Mouse (Mus musculus): Measurements from ENCODE around the gene Cc2d1a. TPM values are rescaled to one million over a fixed set of nuclear protein-coding genes. Genes with fewer than 3 reads are reported as not detected.

Cc2d1a gene
- polyA plus RNA-seq, 1 experiment from 2014 or later, result 16.3 TPM

DNA sequence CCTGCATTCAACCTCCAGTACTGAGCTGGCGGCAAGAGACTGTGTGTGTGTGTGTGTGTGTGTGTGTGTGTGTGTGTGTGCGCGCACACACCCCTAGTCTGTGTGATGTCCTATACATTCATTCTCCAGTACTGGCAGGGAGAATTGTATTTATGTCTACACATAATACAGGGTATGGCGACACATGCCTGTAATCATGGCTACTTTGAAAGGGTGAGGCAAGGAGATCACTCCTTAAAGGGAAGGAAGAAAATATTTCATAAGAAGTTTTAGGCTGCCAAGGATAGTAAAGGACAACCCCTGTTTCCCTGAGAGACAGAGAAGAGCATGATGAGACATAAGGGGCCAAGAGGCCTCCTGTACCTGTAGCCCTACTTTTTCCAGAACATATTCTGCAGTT, 9.9 kb upstream of the Cc2d1a start:
- DNase-seq (ENCODE audit: low spot score), result no peak
- Histone ChIP-seq H3K9me3 (ENCODE audit: low read length) (no peaks in the 10 kb centered on the region), H3K27me3 (replicated peaks; ENCODE audit: insufficient read depth, low read length) (no peaks in the 10 kb centered on the region), H3K4me2 (replicated peaks; ENCODE audit: low read depth, low read length) (no peak overlapping the region), H3K27ac (ENCODE audit: low read length) (no peak overlapping the region), H3K4me3 (ENCODE audit: low read depth, low read length) (no peak overlapping the region), H3K4me1 (ENCODE audit: insufficient read depth, low read depth, low read length) (no peaks in the 10 kb centered on the region), H3K9ac (replicated peaks; ENCODE audit: low read depth) (no peak overlapping the region), H3K36me3 (ENCODE audit: insufficient read depth, low read length) (no peaks in the 10 kb centered on the region)
- no peak for ATAC-seq
- 90% methylated on average over 4 of the region's 4 CpGs for WGBS
- TF ChIP-seq CTCF (IDR thresholded peaks at IDR 0.05), result no peak

DNA sequence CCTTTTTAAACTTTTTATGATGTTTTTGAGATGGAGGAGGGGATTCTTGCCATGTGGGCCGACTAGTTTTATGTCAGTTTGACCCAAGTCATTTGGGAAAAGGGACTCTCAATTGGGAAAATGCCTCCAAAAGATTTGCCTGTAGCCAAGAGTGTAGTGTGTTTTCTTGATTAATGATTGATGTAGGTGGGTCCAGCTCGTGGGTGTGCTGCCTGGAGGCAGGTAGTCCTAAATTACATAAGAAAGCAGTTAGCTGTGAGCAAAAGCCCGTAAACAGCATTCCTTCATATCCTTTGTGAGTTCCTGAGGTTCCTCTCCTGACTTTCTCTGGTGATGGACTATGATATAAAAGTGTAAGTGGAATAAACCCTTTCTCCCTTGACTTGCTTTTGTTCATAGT, 1.4 kb upstream of the Cc2d1a start:
- Histone ChIP-seq H3K4me2 (replicated peaks; ENCODE audit: low read depth, low read length) (no peak overlapping the region), H3K4me1 (ENCODE audit: insufficient read depth, low read depth, low read length) (peaks cover 6% of the 10 kb centered on the region; the same call in 1 of the 2 replicates), H3K4me3 (ENCODE audit: low read depth, low read length) (no peak overlapping the region), H3K36me3 (ENCODE audit: insufficient read depth, low read length) (no peaks in the 10 kb centered on the region), H3K9me3 (ENCODE audit: low read length) (no peaks in the 10 kb centered on the region), H3K9ac (replicated peaks; ENCODE audit: low read depth) (no peak overlapping the region), H3K27me3 (replicated peaks; ENCODE audit: insufficient read depth, low read length) (no peaks in the 10 kb centered on the region), H3K27ac (ENCODE audit: low read length) (no peak overlapping the region)
- 63% methylated on average over 3 of the region's 3 CpGs for WGBS
- no peak for ATAC-seq
- DNase-seq (ENCODE audit: low spot score), result no peak
- no peak for TF ChIP-seq EP300 (IDR thresholded peaks at IDR 0.05)
- TF ChIP-seq CTCF (IDR thresholded peaks at IDR 0.05), result no peak

DNA sequence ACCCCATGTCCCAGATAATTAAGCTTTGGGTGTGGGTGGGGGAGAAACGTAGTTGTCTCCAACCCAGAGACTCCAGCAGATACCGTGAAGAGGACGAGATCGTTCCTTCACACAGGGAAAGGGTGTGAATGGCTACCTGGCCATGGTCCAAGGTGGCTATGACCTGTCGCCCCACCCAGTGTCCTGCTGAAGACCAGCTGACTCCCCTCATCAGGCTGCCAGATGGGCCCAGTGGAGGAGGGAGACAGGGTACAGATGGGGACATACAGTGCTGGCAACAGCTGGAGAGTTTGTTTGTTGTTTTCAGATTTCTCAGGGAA, 755 bp upstream of the Cc2d1a start:
- ATAC-seq (peak; percentile 33; the same call in 1 of the 2 replicates), DNase-seq (ENCODE audit: low spot score) (peak; percentile 62)
- H3K27ac ChIP-seq (ENCODE audit: low read length), result peak overlapping the region; percentile 40; the same call in 1 of the 2 replicates
- WGBS, result 53% methylated on average over 5 of the region's 5 CpGs
- no peaks in the 10 kb centered on the region for H3K9me3 ChIP-seq (ENCODE audit: low read length)
- peak overlapping the region; percentile 96; the same call in 1 of the 2 replicates for H3K4me2 ChIP-seq (replicated peaks; ENCODE audit: low read depth, low read length)
- H3K4me1 ChIP-seq (ENCODE audit: insufficient read depth, low read depth, low read length), result peaks cover 6% of the 10 kb centered on the region; the same call in 1 of the 2 replicates
- H3K27me3 ChIP-seq (replicated peaks; ENCODE audit: insufficient read depth, low read length), result no peaks in the 10 kb centered on the region
- 0 out of 2 replicates have a peak overlapping the region, but pooled peaks have one; percentile 60 for H3K9ac ChIP-seq (replicated peaks; ENCODE audit: low read depth)
- TF ChIP-seq CTCF (IDR thresholded peaks at IDR 0.05) (no peak), EP300 (IDR thresholded peaks at IDR 0.05) (no peak)
- H3K36me3 ChIP-seq (ENCODE audit: insufficient read depth, low read length), result peaks cover 5% of the 10 kb centered on the region; the same call in 1 of the 2 replicates
- H3K4me3 ChIP-seq (ENCODE audit: low read depth, low read length), result 0 out of 2 replicates have a peak overlapping the region, but pooled peaks have one; percentile 60

DNA sequence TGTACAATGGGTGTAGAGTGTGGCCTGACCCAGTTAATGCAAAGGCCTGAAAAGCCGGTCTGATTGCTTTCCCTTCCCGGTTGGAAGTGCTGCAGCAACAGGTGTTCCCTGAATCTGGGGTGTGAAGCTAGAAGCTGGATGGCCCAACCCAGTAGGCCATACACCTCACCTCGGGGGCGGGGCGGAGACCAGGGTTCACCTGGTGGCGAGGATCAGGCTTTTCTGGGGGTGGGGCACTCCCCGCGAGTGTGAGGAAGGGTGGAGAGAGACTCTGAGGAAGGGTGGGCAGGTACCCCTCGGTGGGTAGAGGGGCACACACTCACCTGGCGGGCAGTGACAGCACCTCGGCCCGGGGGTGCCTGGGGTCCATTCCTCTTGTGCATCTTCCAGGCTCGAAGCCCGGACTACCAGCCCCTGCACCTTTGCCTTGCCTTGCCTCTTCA, 391 bp downstream of the Cc2d1a start:
- Histone ChIP-seq H3K36me3 (ENCODE audit: insufficient read depth, low read length) (peaks cover 16% of the 10 kb centered on the region; the same call in 1 of the 2 replicates), H3K9me3 (ENCODE audit: low read length) (no peaks in the 10 kb centered on the region), H3K4me2 (replicated peaks; ENCODE audit: low read depth, low read length) (peak overlapping the region; percentile 96), H3K27ac (ENCODE audit: low read length) (peak overlapping the region; percentile 69), H3K9ac (replicated peaks; ENCODE audit: low read depth) (peak overlapping the region; percentile 60), H3K4me3 (ENCODE audit: low read depth, low read length) (peak overlapping the region; percentile 60), H3K27me3 (replicated peaks; ENCODE audit: insufficient read depth, low read length) (no peaks in the 10 kb centered on the region), H3K4me1 (ENCODE audit: insufficient read depth, low read depth, low read length) (peaks cover 6% of the 10 kb centered on the region; the same call in 1 of the 2 replicates)
- DNase-seq (ENCODE audit: low spot score) (peak; percentile 73), ATAC-seq (peak; percentile 71)
- TF ChIP-seq CTCF (IDR thresholded peaks at IDR 0.05), result no peak
- TF ChIP-seq EP300 (IDR thresholded peaks at IDR 0.05), result no peak
- WGBS, result 5% methylated on average over 13 of the region's 14 CpGs

GRCm38 (mm10) chr8:84144636-84145245, 3.0 kb downstream of the Cc2d1a start:
- ATAC-seq, result no peak
- Histone ChIP-seq H3K27ac (ENCODE audit: low read length) (no peak overlapping the region), H3K36me3 (ENCODE audit: insufficient read depth, low read length) (peaks cover 30% of the 10 kb centered on the region; the same call in 1 of the 2 replicates), H3K4me3 (ENCODE audit: low read depth, low read length) (no peak overlapping the region), H3K27me3 (replicated peaks; ENCODE audit: insufficient read depth, low read length) (no peaks in the 10 kb centered on the region), H3K4me2 (replicated peaks; ENCODE audit: low read depth, low read length) (no peak overlapping the region), H3K9ac (replicated peaks; ENCODE audit: low read depth) (no peak overlapping the region), H3K9me3 (ENCODE audit: low read length) (no peaks in the 10 kb centered on the region), H3K4me1 (ENCODE audit: insufficient read depth, low read depth, low read length) (peaks cover 6% of the 10 kb centered on the region; the same call in 1 of the 2 replicates)
- no peak for DNase-seq (ENCODE audit: low spot score)
- TF ChIP-seq EP300 (IDR thresholded peaks at IDR 0.05) (no peak), CTCF (IDR thresholded peaks at IDR 0.05) (no peak)
- WGBS, result 87% methylated on average over 8 of the region's 8 CpGs

- 89% methylated on average over 4 of the region's 4 CpGs for WGBS
- H3K9ac ChIP-seq (replicated peaks; ENCODE audit: low read depth), result no peak overlapping the region
- no peaks in the 10 kb centered on the region for H3K9me3 ChIP-seq (ENCODE audit: low read length)
- TF ChIP-seq CTCF (IDR thresholded peaks at IDR 0.05), result no peak
- TF ChIP-seq EP300 (IDR thresholded peaks at IDR 0.05), result no peak
- no peaks in the 10 kb centered on the region for H3K4me1 ChIP-seq (ENCODE audit: insufficient read depth, low read depth, low read length)
- H3K4me2 ChIP-seq (replicated peaks; ENCODE audit: low read depth, low read length), result no peak overlapping the region
- no peak overlapping the region for H3K4me3 ChIP-seq (ENCODE audit: low read depth, low read length)
- DNase-seq (ENCODE audit: low spot score), result no peak
- no peak overlapping the region for H3K27ac ChIP-seq (ENCODE audit: low read length)
- peaks cover 57% of the 10 kb centered on the region; the same call in 1 of the 2 replicates for H3K36me3 ChIP-seq (ENCODE audit: insufficient read depth, low read length)
- no peaks in the 10 kb centered on the region for H3K27me3 ChIP-seq (replicated peaks; ENCODE audit: insufficient read depth, low read length)
- no peak for ATAC-seq
Observed at GRCm38 (mm10) chr8:84140838-84141237, 6.9 kb downstream of the Cc2d1a start.
